Mouse (Mus musculus): Measurements from ENCODE around the gene Taf3.

Taf3 gene

DNA sequence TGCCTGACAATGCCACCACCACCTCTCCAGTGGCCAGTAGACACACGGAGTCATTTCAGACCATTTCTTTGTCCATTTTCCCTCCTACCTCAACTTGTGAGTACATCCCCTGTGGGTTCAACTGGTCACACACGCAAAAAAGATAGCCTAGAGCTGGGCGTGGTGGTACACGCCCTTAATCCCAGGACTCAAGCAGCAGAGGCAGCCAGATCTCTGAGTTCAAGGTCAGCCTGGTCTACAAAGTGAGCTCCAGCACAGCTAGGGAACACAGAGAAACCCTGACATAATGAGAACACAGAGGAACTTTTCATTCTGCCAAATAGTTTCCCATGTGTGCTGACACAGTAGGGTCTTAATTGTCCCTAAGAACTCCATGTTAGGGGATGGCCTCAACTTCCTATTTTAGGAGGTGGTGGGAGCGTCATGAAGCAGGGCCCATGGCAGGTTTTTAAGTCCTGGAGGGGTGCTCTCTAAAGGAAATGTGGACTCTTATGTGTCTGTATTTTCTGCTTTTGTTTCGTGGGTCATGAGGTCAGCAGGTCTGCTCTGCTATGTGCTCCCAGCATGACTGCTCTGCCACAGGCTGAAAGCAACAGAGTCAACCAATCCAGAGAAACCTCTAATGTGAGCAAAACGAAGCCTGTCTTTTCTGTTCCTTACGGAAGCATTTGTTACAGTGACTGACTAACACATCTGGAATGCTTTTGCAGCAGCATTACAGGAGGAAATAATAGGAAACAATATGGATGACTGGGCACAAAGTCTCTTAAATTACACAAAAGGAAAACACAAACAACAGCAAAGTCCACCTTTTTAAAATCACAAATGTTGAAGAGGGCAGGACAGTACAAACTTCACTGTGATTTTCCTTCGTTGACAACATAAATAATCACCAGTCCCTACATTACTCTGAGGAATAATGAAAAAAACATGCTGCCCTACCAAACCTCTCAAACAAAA is 92.5 kb downstream of the Taf3 start:
- DNase-seq = no peak

DNA sequence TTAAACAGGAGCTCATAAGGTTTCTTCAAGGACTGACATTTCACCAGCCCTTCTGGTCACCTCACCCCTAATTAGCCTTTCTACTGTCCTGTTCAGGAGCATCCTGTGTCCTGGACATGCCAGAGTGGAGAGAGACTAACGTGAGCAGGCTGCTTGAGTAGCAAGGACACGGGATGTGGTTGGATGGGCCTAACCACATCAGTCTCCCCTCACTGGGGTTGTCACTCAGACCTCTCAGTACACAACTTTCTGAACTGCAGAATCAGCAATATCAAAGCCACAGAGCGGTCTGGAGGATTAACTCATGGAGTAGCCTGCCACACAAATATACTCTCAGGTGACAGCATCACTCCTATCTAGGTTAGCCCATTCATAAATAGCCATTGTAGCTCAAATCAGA is 101.7 kb downstream of the Taf3 start:
- DNase-seq = no peak

DNA sequence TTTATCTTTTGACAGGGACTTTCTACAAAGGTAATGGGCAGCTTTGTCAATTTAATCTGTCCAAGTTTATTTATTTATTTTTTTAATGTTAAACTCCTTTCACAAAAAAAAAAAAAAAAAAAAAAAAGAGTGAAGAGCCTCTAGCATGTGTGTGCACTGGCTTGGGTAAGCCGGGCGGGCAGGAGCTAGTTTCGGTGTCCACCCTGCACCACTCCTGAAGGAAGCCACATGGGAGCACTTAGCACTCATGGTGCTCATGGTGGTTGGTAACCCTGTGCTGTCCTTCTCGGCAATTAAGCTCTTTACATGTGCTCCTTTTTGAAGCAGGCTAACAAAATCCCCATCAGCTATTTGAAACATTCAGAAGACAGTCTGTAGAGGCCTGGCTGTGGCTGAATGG is 102.8 kb downstream of the Taf3 start:
- no peak for DNase-seq

DNA sequence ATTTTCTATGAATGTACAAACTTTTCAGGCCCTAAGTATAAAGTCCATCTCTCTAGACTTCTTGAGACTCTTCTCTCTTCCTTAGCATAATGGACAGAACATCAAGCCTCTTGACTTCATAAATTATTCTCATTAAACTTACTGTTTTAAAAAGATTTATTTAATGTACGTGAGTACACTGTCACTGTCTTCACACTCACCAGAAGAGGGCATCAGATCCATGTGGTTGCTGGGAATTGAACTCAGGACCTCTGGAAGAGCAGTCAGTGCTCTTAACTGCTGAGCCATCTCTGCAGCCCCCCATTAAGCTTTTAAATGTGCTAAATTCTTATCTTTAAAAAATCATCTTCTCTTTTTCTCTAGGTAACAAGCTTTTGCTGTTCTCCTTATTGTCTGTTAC is 105.4 kb downstream of the Taf3 start:
- DNase-seq = no peak

DNA sequence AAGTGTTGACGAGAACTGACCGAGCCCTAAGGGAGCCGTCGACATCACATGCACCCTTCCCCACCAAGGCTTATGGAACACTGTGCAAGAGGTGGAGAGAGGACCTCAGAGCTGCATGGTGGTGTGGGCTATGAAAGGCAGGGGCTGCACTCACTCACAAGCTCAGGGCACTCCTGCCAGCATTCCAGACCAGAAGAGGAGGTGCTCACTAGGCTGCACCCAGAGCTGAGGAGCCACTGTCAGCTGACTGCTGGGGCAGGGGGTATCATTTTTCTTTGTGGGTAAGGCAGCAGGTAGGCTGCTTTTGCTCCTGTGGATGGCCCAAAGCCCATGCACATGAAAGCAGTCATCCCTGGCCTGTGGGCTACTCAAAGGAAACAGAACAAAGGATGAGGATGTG is 109.1 kb downstream of the Taf3 start:
- DNase-seq = no peak

DNA sequence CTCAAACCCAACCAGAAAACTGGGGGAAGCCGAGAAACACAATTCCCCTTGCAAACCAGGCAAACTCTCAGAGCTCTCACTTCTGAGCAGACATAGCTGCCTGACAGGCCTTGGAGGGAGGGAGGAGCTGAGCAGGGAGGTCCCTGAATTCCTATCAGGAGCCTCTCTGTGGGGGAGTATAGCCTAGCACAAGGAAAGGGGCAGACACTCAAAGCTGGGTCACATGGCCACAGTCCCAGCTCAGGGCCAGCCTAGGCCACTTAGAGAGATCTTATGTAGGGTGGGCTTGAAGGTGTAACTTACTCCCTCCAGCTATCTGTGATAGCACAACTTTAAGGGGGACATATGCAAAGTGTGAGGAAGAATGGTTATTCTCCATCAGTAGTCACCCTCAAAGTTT is 112.4 kb downstream of the Taf3 start:
- DNase-seq = no peak

DNA sequence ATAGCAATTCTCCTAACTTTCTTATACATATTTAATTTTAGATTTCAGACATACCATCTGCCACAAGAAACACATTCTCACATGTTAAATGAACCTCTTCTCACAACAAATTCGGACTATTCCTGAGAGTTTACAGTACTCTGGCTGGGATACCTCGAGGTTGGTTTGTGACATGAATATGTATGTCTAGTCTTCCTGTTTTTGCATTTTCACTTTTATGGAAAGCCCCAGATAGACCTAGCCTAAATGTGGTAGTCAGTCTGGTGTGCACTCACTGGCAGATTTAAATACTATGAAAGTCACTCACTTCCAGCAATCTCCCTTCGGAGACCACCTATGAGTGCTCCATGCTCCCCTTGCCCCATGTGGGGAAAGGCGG is 121.5 kb downstream of the Taf3 start:
- DNase-seq = no peak

DNA sequence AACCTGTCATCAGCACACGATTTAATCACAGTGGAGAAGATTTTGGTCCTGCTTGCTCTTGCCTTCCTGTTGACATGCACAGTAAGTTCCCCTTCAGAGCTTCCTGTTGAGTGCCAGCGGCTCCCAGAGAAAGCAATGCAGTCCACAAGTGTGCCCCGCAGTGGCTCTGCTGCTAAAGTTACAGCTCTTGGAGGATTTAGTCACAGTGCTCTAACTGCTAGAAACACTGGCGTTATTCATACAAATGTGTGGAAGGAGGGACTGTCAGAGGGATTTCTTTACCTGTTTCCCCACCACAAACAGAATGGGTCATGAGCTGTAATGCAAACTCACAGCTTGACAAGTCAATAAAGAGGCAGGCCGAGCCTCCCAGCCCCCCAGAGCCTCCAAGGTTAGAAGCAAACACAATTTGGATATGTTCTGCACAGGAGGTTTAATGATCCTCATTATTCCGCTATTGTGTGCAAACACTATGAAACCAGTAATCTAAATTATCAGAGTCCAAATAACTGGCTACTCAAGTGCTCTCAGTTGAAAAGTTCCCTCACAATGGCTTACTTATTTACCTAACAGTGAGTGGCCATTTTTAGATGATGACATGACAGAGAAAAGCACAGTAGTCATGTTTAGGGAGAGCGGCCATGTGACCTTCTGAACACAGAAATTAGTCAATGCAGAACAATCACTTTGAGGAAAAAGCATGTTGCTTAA is 122.0 kb downstream of the Taf3 start:
- DNase-seq = no peak

DNA sequence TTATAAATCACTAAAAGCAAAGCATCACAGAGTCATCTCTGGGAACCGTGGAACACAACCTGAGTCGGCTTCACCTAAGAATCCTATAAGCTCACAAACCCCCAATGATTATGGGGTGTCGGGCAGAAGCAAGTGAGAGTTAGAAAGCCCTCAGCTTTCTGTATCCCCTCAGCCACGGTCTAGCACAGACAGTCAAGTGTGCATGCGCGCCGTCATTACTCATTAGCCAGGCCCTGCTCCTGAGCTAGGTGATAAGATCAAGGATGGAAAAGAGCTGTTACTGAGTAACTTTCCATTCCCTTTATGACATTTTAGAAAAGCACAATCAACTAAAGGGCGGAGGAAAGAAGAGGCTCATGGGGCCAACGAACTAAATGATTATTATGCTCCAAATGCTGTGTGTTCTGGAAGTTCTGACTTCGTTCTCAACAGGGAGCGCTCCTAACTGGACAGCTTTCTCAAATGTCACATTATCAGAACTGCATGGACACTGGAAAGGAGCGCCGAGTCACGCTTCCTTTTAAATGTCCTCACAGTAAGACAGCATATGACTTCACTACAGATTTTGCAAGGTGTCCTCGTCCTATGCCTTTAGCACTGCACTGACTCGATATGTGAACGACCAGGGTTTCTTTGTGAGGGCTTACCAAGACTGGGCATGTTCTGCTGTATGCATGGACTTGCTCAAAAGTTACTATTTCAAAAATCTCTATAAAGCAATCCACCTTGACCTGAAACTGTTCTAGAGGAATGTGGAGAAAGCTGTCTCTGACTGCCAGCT is 129.5 kb downstream of the Taf3 start:
- no peak for DNase-seq

DNA sequence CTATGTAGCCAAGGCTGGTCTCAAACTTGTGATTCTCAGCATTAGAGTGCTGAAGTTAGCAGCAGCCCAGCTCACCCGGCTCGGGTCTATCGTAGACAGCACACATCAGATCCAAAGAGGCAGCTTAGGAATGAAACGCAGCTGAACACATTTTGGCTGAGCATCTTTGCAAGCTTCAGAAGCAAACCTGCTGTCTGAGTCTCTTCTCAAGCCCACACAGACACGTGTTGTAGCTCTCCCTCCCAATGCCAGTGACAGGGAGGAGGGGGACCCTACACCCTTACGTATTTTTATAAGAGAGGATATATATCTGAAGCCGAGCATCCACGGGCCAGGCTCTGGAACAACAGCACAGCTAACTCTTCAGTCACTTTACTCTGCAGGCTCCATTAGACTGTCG is 130.8 kb downstream of the Taf3 start:
- no peak for DNase-seq

DNA sequence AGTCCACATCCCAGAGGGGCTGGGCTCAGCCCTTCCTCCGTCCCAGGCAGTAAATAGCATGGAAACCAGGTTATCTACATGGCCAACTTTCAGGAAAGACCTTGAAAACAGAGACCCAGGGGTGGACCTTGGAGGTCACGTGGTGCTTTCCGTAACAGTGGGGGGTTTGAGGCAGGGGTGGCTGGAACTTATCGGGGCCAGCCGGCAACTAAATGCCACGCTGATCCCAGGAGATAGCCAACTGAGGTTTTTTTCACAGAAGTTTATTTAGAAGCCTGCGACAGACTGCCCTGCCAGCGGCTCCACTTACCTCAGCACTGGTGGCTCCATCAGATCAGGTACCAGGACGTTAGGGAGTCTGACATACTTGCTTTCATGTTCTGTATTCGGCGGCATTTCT is 142.4 kb downstream of the Taf3 start:
- DNase-seq = no peak

DNA sequence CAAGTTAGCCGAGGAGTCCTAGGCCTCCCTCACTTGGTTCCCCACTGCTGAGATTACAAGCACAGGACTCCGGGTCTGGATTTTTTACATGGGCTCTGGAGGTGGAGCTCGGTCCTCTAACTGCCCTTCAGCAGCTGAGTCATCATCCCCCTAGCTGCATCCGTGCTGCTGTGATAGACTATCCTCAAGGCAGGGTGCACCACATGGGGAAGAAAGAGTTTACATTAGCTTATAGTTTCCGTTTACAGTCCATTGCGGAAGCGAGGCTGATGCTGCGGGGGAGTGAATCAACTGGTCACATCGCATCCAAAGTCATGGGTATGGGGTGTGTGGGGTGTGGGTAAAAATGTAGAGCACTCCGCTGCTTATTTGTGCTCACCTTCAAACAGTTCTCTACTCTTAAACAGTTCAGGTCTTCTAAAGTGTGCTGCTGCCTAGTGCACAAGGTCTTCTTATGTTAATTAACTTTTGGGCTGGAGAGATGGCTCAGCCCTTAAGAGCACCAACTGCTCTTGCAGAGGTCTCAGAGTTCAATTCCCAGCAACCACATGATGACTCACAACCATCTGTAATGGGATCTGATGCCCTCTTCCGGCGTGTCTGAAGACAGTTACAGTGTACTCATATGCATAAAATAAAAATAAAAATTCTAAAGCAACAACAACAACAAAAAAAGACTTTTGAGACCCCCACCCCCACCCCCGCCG is 144.4 kb downstream of the Taf3 start:
- no peak for DNase-seq

DNA sequence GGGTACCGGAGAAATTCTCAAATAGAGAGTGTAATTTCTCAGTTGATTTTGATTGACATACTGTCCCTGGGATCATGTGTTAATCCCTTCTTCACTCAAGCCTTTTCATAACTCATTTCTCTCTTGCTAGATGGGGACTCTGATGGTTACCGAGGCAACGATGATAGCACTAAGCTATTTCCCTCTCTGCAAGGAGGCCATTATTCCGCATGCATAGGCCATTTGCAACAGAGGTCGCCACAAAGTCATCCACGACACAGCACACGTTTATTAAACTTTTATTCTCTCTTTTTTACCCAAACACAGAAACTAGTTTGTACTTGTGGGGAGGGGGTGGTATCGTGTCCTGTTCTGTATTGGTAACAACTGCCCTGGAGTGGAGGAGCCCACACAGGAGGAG is 150.6 kb downstream of the Taf3 start:
- DNase-seq = no peak

DNA sequence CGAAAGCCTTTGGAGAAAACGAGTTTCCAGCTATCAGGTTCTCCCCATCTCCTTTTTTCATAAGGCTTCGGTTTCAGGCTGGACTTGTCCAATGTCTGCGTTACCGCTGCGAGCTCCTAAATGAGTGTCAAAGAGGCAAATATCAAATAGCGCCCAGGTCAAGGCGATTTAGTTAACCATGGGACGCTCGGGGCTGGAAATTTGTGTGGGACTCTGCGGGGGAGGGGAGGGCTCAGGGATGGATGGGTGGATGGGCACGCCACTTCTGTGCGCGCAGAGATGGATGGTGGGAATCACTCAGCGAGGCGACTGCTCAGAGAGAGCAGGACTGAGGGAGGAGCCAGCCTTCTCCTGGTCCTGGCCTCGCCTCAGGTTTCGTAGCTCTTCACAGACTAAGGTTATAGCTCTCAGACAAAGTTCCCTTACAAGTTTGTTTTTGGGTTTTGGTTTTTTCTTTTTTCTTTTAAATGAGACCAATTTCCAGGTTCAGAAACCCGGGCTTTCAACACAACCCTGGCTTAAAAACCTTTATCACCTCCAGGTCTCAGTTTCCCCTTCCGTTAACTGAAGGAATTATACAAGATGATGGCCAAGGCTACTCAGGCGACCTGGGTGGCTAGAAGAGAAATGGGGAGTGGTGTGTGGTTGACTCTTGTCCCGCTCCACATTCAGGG is 152.2 kb downstream of the Taf3 start:
- DNase-seq = no peak

DNA sequence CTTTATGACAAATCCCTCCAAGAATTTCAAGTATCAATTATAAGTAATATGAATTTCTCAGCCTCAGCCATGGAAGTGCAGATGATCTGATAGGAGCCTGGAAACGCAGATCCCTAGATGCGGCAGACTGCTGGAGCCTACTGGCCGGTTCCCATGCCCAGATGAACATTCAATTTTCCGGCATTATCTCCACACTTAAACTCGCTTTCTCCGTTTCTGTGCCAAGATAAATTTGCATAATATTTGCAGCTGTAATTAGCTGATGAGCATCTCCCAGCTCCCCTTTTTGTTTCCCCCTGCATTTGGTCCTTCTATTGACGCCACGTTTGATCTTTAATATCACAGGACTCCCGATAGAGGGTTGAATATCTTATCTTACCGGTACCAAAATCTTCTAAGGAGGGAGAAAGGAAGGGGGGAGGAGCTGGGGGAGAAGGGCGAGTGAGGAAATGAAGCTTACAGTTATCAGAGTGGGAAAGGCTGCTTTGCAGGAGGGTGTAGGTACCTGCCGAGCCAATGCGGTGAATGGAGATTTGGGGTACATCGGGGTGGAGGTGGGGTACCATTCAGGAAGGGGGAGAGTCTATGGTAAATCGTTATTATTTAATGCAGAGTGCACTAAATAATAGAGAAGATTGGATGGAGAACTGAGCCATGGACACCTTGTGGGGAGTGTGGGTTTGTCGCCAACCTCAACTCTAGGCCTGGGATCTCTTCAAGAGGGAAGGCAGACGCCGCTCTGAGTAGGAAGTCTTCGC is 153.4 kb downstream of the Taf3 start:
- DNase-seq = no peak

DNA sequence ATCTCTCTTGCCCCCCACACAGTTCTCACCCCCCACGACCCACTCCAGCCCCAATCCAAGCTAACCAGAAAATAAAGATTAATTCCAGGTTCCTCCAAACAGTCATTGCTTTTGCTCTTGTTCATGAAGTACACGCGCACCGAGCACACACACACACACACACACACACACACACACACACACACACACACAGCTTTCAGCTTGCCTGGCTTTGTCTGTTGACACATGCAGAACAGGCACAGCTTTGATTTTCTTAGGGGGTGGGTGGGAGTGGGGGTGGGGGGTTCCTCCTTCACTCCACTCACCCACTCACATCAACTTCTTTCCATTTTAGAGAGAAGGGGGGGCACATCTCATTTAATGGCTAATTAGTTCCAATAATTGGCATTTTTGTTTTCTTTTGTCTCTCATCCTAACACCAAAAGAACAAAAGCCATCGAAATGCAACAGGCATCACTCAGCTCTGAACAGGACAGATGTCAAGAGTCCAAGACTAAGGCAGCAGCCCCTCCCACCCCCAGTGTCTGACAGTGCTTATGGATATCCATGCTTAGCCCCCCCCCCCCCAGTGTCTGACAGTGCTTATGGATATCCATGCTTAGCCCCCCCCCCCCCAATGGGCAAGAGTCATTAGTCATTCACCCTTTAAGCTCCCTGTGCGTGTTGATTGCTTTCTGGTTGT is 155.0 kb downstream of the Taf3 start:
- no peak for DNase-seq

DNA sequence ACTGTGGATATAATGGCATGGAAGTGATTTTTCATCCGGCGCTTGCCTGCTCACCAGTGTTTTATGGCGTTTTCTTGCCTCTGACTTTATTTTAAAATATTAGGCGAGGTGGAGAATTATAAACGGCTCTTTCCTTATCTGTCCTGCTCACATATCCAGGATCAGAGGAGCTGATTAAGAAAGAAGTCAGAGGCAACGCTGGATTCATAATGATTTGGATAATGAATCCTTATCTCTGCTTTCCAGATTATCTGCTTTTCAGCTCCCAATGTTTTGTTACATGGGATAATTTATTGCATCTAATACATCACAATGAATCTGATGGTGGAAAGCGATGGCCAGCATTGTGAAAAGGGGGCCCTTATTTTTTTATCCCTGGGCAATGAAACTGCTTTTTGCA is 155.9 kb downstream of the Taf3 start:
- no peak for DNase-seq

DNA sequence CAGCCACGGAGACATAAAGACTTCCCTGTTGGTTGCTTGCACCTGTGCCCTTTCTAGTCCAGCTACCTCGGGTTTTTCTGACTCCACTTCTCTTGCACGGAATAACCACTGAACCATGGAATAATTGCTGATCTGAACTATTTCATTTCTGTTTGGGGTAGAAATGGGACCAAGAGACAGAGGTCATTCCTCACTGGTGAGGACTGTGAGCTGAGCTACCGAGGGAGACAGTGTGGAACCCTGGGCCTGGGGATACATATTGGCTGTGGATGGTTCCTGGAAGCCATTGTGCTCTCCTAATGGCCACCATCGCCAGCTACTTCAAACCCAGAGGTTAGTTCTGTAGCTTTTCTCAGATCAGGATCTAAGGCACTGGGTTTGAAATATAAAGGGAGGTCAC is 157.5 kb downstream of the Taf3 start:
- no peak for DNase-seq

DNA sequence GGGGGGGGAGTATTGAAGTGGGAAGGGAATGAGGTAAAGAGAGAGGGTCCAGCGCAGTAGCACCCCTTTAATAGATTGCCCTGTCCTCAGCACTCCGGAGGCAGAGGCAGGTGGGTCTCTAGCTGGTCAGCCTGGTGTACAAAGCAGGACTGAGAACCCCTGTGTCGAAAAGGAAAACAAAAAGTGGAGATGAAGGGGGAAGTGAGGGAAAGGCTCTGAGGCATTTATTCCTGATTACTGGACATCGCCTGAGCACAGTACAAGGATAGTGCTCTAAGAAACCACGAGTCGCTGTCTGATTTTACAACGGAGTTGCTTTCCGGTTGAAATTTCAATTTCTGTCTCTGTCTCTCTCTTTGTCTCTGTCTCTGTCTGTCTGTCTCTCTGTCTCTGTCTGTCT is 158.1 kb downstream of the Taf3 start:
- no peak for DNase-seq

DNA sequence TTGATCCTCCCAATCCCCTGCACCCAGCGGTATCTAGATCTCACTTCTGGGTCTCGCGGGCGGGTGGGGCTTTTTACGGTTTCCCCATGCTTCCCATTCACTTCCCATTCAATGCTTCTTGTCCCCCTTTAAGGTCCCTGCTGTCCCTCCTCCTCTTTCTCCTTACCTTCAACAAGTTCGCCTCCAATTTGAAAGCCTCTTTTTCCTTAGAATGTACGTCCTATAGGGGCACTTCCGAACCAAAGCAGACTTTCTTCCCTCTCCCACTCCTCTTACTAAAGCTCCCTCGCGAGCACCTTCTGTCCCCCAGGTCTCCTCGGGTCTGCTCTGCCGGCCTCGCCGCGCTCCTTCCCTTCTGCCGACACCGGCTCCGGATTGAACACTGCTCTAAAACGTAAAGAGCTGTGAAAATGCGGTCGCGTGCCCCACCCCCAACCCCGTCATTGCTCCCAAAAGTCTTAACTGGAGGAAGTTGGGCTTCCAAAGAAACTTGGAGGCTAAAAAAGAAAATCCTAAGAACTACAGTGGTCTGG is 158.7 kb downstream of the Taf3 start, which contains the start of gene Gata3:
TSS of gene Gata3 (minus strand) at position 384 of the 533 bp plus-strand sequence.
- no peak for DNase-seq

Data from right cerebral cortex, postnatal 25 days (tissue).